Comparison of ENCODE assay signal across 9 mouse cellular contexts in genomic region chr1:167661123-167661522, GRCm38 (mm10). TPM values are rescaled to one million over a fixed set of nuclear protein-coding genes. Genes with fewer than 3 reads are reported as not detected.
A peak's percentile ranks its signal among the peaks of the same experiment; 100 is the strongest.
DNase-seq lines count a peak whose midpoint lies in the region; ATAC-seq lines count a peak whose summit lies in the region.
"Had no signal": no experiment of that assay in that cellular context is flagged by ENCODE, and none has a peak within 500 bp of the region (broad histone marks: within the 10 kb centered on the region; RNA-seq: fewer than 3 reads in every experiment).

No protein-coding gene starts in this region.

- peak overlapping the region; percentile 39 for H3K4me2 ChIP-seq in kidney, embryonic 14.5 days (replicated peaks; ENCODE audit: low read depth, low read length)
- H3K4me2 ChIP-seq in embryonic facial prominence, embryonic 13.5 days = peak overlapping the region; percentile 60
- H3K4me2 ChIP-seq in heart, embryonic 14.5 days (ENCODE audit: low read length) = peak overlapping the region; percentile 59
- H3K4me2 ChIP-seq in lung, embryonic 16.5 days (ENCODE audit: low read depth, low read length) = peak overlapping the region; percentile 52
- peak overlapping the region; percentile 55 for H3K4me2 ChIP-seq in stomach, embryonic 16.5 days (ENCODE audit: low read depth, low read length)

- peak; percentile 56 for ATAC-seq in kidney, embryonic 14.5 days (ENCODE audit: low FRiP score, low TSS enrichment)
- peak; percentile 66 for ATAC-seq in embryonic facial prominence, embryonic 13.5 days (ENCODE audit: insufficient number of reproducible peaks, insufficient read depth, low FRiP score, low TSS enrichment, low read depth)
- ATAC-seq in heart, embryonic 14.5 days (ENCODE audit: insufficient number of reproducible peaks, insufficient read depth, low FRiP score, low read depth) = no peak
- peak; percentile 61 for ATAC-seq in lung, embryonic 16.5 days (ENCODE audit: low read depth)
- ATAC-seq in stomach, embryonic 16.5 days (ENCODE audit: insufficient read depth, low FRiP score) = peak; percentile 75; the same call in 1 of the 2 replicates
- ATAC-seq in cerebellum, adult (ENCODE audit: insufficient number of reproducible peaks, low FRiP score, low TSS enrichment) = no peak

- H3K27ac ChIP-seq in kidney, embryonic 14.5 days (ENCODE audit: low read depth, low read length) = no peak overlapping the region
- H3K27ac ChIP-seq in embryonic facial prominence, embryonic 13.5 days = peak overlapping the region; percentile 48; the same call in 1 of the 2 replicates
- H3K27ac ChIP-seq in heart, embryonic 14.5 days (replicated peaks in 1 of 2; ENCODE audit: control insufficient read depth in 1 of 2, insufficient read depth in 1 of 2, low read depth in 2 of 2, low read length in 2 of 2) = no peak overlapping the region
- no peak overlapping the region for H3K27ac ChIP-seq in lung, embryonic 16.5 days (ENCODE audit: low read length)
- no peak overlapping the region for H3K27ac ChIP-seq in stomach, embryonic 16.5 days (ENCODE audit: low read length)

- under 1% methylated on average over 19 of the region's 19 CpGs for WGBS in kidney, embryonic 14.5 days
- WGBS in embryonic facial prominence, embryonic 13.5 days = 1% methylated on average over 19 of the region's 19 CpGs
- 0% methylated on average over 19 of the region's 19 CpGs for WGBS in heart, embryonic 14.5 days
- WGBS in lung, embryonic 16.5 days = 1% methylated on average over 19 of the region's 19 CpGs
- 3% methylated on average over 19 of the region's 19 CpGs for WGBS in stomach, embryonic 16.5 days

- H3K9ac ChIP-seq in kidney, embryonic 14.5 days (ENCODE audit: low read depth, low read length) = no peak overlapping the region; the same call in 1 of the 2 replicates
- H3K9ac ChIP-seq in embryonic facial prominence, embryonic 13.5 days = no peak overlapping the region
- no peak overlapping the region for H3K9ac ChIP-seq in heart, embryonic 14.5 days (ENCODE audit: low read length)
- H3K9ac ChIP-seq in lung, embryonic 16.5 days (ENCODE audit: low read length) = no peak overlapping the region
- H3K9ac ChIP-seq in stomach, embryonic 16.5 days (ENCODE audit: low read length) = peak overlapping the region; percentile 49

- 0 out of 2 replicates have a peak, but pooled peaks cover 3% of the 10 kb centered on the region for H3K4me1 ChIP-seq in kidney, embryonic 14.5 days (ENCODE audit: control insufficient read depth, insufficient read depth, low read length)
- H3K4me1 ChIP-seq in embryonic facial prominence, embryonic 13.5 days = peaks cover 31% of the 10 kb centered on the region
- peaks cover 2 to 9% of the 10 kb centered on the region in 2 experiments; a peak in 1 of 4 replicates for H3K4me1 ChIP-seq in heart, embryonic 14.5 days (ENCODE audit: control insufficient read depth in 2 of 2, insufficient read depth in 2 of 2, low read length in 2 of 2)
- peaks cover 5% of the 10 kb centered on the region for H3K4me1 ChIP-seq in lung, embryonic 16.5 days (replicated peaks; ENCODE audit: control insufficient read depth, insufficient read depth, low read length)
- H3K4me1 ChIP-seq in stomach, embryonic 16.5 days (ENCODE audit: control insufficient read depth, insufficient read depth, low read length) = peaks cover 7% of the 10 kb centered on the region

- H3K4me3 ChIP-seq in kidney, embryonic 14.5 days (ENCODE audit: low read length) = peak overlapping the region; percentile 23
- H3K4me3 ChIP-seq in embryonic facial prominence, embryonic 13.5 days = peak overlapping the region; percentile 30
- peak overlapping the region in 1 of 2 experiments; percentile 26; a peak in 2 of 4 replicates for H3K4me3 ChIP-seq in heart, embryonic 14.5 days (ENCODE audit: control insufficient read depth in 1 of 2, insufficient read depth in 1 of 2, low read depth in 1 of 2, low read length in 2 of 2)
- H3K4me3 ChIP-seq in lung, embryonic 16.5 days (ENCODE audit: low read length) = peak overlapping the region; percentile 26
- H3K4me3 ChIP-seq in stomach, embryonic 16.5 days (replicated peaks; ENCODE audit: low read length) = peak overlapping the region; percentile 36
- H3K4me3 ChIP-seq: erythroblast, embryonic 14.5 days had no signal

- DNase-seq in kidney, adult 18-20 months = no peak
- DNase-seq in right cerebral cortex, postnatal 14 days = no peak

- no peaks in the 10 kb centered on the region for H3K36me3 ChIP-seq in kidney, embryonic 14.5 days (ENCODE audit: control insufficient read depth, insufficient read depth, low read length)
- no peaks in the 10 kb centered on the region for H3K36me3 ChIP-seq in embryonic facial prominence, embryonic 13.5 days
- no peaks in the 10 kb centered on the region for H3K36me3 ChIP-seq in heart, embryonic 14.5 days (ENCODE audit: control insufficient read depth, insufficient read depth, low read length)
- H3K36me3 ChIP-seq in lung, embryonic 16.5 days (ENCODE audit: control insufficient read depth, insufficient read depth, low read length) = no peaks in the 10 kb centered on the region
- H3K36me3 ChIP-seq in stomach, embryonic 16.5 days (ENCODE audit: control insufficient read depth, insufficient read depth, low read length) = no peaks in the 10 kb centered on the region

- no peaks in the 10 kb centered on the region for H3K9me3 ChIP-seq in kidney, embryonic 14.5 days (ENCODE audit: control insufficient read depth, low read length)
- H3K9me3 ChIP-seq in embryonic facial prominence, embryonic 13.5 days = no peaks in the 10 kb centered on the region
- no peaks in the 10 kb centered on the region for H3K9me3 ChIP-seq in heart, embryonic 14.5 days (ENCODE audit: control insufficient read depth, low read length)
- H3K9me3 ChIP-seq in lung, embryonic 16.5 days (ENCODE audit: control insufficient read depth, low read length) = no peaks in the 10 kb centered on the region
- H3K9me3 ChIP-seq in stomach, embryonic 16.5 days (replicated peaks; ENCODE audit: control insufficient read depth, low read length) = no peaks in the 10 kb centered on the region

- peaks cover 44% of the 10 kb centered on the region for H3K27me3 ChIP-seq in kidney, embryonic 14.5 days (ENCODE audit: control insufficient read depth, insufficient read depth, low read length)
- H3K27me3 ChIP-seq in embryonic facial prominence, embryonic 13.5 days = peaks cover 60% of the 10 kb centered on the region
- H3K27me3 ChIP-seq in heart, embryonic 14.5 days (ENCODE audit: control insufficient read depth, insufficient read depth, low read length) = peaks cover 34% of the 10 kb centered on the region
- peaks cover 38% of the 10 kb centered on the region for H3K27me3 ChIP-seq in lung, embryonic 16.5 days (ENCODE audit: control insufficient read depth, insufficient read depth, low read depth, low read length)
- peaks cover 19% of the 10 kb centered on the region for H3K27me3 ChIP-seq in stomach, embryonic 16.5 days (ENCODE audit: control insufficient read depth, insufficient read depth, low read length)

RNA-seq across cellular contexts. Expression of gene Lmx1a, which starts 27.9 kb away (rescaled TPM):
- polyA plus RNA-seq in kidney, embryonic 14.5 days (2014; fragmentation: Nextera tagmentation; extraction: Ambion mirVana) = 0.06 TPM in 1 of 2 replicates, not detected in the other
- polyA plus RNA-seq in embryonic facial prominence, embryonic 13.5 days (2015; fragmentation: Nextera tagmentation; extraction: Ambion mirVana) = 0.63 and 0.76 TPM in 2 replicates
- not detected in 2 replicates for polyA plus RNA-seq in heart, embryonic 14.5 days (2014; fragmentation: Nextera tagmentation; extraction: Ambion mirVana)
- polyA plus RNA-seq in lung, embryonic 16.5 days (2015; fragmentation: Nextera tagmentation; extraction: Ambion mirVana) = not detected in 2 replicates
- polyA plus RNA-seq in stomach, embryonic 16.5 days (2015; fragmentation: Nextera tagmentation; extraction: Ambion mirVana) = 0.10 and 0.11 TPM in 2 replicates
- polyA plus RNA-seq: erythroblast, embryonic 14.5 days had no signal

Comparison
In these comparisons a context has a peak if more than half of its experiments do, and no peak if none do; other contexts are left out.
1. ATAC-seq: peak in kidney, embryonic 14.5 days (single experiment), embryonic facial prominence, embryonic 13.5 days (single experiment), lung, embryonic 16.5 days (single experiment) and stomach, embryonic 16.5 days (single experiment); none in heart, embryonic 14.5 days (single experiment) and cerebellum, adult (single experiment).
2. Peak in every context shown above with its lines, with median percentiles within 50 percentile points of each other: H3K4me2 ChIP-seq.